Mouse (Mus musculus): ENCODE measurements around the gene Mettl7a1. TPM values are rescaled to one million over a fixed set of nuclear protein-coding genes. Genes with fewer than 3 reads are reported as not detected.
"Not testable (repeated sequence)": the region's sequence is repeated elsewhere in the genome, so short reads cannot be mapped to it uniquely, and the experiment has no call there.

The Mettl7a1 gene
- polyA plus RNA-seq, 1 experiment from 2014 or later, result 4.3 TPM

DNA sequence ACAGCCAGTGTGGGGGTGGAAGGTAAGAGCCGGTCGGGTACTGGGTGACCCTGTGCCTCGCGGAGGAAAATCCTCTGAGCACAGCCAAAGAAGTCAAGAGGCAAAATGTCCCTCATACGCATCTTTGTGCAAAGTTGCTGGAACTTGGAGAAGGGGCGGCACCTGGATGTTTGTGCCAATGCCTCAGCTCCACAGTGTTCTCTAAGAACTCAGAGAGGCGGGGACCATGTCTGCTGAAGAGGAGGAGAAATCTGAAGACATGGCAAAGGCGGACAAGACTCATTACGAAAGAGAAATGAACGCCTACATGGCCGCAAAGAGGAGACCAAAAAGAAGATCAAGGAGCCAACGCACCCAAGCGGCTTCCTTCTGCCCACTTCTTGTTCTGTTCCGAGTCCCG is 2.4 kb upstream of the Mettl7a1 start:
- Histone ChIP-seq H3K9me3 (no peaks in the 10 kb centered on the region), H3K36me3 (no peaks in the 10 kb centered on the region), H3K27ac (no peak overlapping the region), H3K4me1 (replicated peaks) (no peaks in the 10 kb centered on the region), H3K27me3 (peaks cover 7% of the 10 kb centered on the region; the same call in 1 of the 2 replicates), H3K9ac (replicated peaks) (no peak overlapping the region), H3K4me2 (no peak overlapping the region), H3K4me3 (replicated peaks) (no peak overlapping the region)
- 84% methylated on average over 15 of the region's 15 CpGs for WGBS
- no peak for ATAC-seq (ENCODE audit: insufficient number of reproducible peaks, insufficient read depth, low FRiP score, low TSS enrichment, low read depth)

DNA sequence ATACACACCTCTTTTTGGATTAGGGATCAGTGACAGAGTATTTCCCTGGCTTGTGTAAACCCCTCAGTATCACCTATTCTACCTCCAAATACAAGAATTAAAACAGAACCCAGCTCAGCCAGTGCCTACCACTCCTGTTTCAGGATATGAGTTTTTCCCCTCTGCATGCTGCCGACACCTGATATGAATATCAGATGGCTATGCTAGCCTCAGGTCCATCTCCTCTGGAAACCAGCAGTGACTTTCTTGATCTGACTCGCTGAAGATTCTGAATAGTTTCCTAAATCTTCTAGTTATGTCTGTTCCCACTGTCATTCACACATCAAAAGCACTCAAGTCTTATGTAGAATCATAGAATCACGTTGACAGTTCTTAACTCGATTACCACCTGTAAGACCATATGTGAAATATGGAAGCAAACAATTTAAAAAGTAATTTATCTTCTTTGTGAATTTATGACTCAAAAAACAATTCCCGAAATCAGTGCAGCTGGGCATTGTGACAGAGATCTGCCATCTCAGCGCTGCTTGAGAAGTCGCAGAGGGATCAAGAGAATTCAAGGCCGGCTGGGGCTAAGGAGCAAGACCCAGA is 417 bp upstream of the Mettl7a1 start:
- ATAC-seq (ENCODE audit: insufficient number of reproducible peaks, insufficient read depth, low FRiP score, low TSS enrichment, low read depth), result no peak
- WGBS, result 60% methylated on average over 8 of the region's 8 CpGs
- Histone ChIP-seq H3K4me3 (replicated peaks) (peak overlapping the region; percentile 50; the same call in 1 of the 2 replicates), H3K27ac (0 out of 2 replicates have a peak overlapping the region, but pooled peaks have one; percentile 67), H3K27me3 (peaks cover 7% of the 10 kb centered on the region; the same call in 1 of the 2 replicates), H3K36me3 (no peaks in the 10 kb centered on the region), H3K4me1 (replicated peaks) (no peaks in the 10 kb centered on the region), H3K4me2 (peak overlapping the region; percentile 76), H3K9ac (replicated peaks) (no peak overlapping the region), H3K9me3 (no peaks in the 10 kb centered on the region)

DNA sequence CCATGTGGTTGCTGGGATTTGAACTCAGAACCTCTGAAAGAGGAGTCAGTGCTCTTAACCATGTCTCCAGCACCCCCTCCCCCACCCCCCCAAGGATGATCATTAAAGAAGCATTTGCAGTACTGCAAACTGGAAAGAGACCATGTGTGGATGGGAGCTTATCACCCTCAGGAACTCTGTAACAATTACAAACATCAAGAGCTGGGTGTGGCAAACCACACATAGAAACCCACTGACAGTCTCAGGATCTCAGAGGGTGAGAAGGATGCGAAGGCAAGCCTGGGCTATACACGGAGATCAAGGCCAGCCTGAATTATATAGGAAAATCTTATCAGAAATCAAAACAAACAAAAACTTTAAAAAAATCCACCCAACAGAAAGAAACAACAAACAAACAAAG is 2.3 kb downstream of the Mettl7a1 start:
- Histone ChIP-seq H3K4me2 (no peak overlapping the region), H3K4me3 (replicated peaks) (no peak overlapping the region), H3K9ac (replicated peaks) (no peak overlapping the region), H3K9me3 (no peaks in the 10 kb centered on the region), H3K27ac (no peak overlapping the region), H3K4me1 (replicated peaks) (no peaks in the 10 kb centered on the region), H3K27me3 (peaks cover 7% of the 10 kb centered on the region; the same call in 1 of the 2 replicates), H3K36me3 (no peaks in the 10 kb centered on the region)
- no peak for ATAC-seq (ENCODE audit: insufficient number of reproducible peaks, insufficient read depth, low FRiP score, low TSS enrichment, low read depth)
- WGBS, result 79% methylated on average over 2 of the region's 2 CpGs

DNA sequence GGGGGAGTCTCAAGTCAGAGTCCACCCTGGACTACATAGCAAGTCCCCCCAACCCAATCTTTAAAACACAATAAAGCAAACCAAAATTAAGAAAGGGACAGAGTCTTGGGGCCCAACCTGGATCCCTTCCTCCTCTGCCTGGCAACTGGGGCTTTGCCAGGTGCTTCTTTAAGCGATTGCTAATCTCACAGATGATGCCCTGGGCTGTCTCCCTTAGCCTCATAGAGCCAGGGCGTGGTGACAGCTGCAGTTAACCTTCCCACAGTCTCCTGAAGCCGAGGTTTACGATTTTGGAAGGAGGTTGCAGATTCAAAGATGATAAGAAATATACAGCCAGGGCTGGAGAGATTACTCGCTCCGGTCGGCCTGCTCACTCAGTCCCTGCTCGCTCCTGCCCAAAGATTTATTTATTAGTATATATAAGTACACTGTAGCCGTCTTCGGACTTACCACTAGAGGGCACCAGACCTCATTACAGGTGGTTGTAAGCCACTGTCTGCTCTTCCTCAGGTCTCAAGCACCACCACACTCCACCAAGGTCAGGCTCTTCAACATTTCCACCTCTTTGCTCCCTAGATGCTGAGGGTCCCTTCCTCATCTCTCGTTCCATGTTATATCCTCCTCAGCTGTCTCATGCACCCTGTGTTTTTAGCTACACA is 3.6 kb downstream of the Mettl7a1 start:
- H3K36me3 ChIP-seq; H3K9ac ChIP-seq (replicated peaks); H3K27me3 ChIP-seq; H3K4me3 ChIP-seq (replicated peaks); H3K27ac ChIP-seq; ATAC-seq (ENCODE audit: insufficient number of reproducible peaks, insufficient read depth, low FRiP score, low TSS enrichment, low read depth); H3K4me1 ChIP-seq (replicated peaks); H3K9me3 ChIP-seq; H3K4me2 ChIP-seq: not testable (repeated sequence)
- WGBS, result 43% methylated on average over 11 of the region's 11 CpGs

DNA sequence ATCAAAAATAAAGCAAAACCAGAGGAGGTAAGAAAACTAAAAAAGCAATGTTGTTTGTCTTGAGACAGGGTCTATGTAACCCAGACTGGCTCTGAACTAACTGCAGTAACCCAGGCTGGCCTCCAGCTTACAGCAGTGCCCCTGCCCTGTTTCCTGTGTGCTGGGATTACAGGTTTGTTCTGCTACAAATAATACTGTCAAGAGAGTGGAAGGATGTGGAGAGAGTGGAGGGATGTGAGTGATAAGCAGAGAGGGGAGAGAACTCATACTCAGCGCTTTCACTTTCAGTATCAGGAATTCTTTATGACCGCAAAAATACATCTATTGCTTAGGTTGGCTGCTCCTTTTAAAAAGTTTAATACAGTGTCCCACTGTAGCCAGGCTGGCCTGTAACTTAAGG is 8.4 kb downstream of the Mettl7a1 start:
- Histone ChIP-seq H3K9ac (replicated peaks) (no peak overlapping the region), H3K9me3 (no peaks in the 10 kb centered on the region), H3K27ac (no peak overlapping the region), H3K4me2 (no peak overlapping the region), H3K27me3 (no peaks in the 10 kb centered on the region), H3K4me3 (replicated peaks) (no peak overlapping the region), H3K36me3 (peaks cover 8% of the 10 kb centered on the region; the same call in 1 of the 2 replicates), H3K4me1 (replicated peaks) (no peaks in the 10 kb centered on the region)
- ATAC-seq (ENCODE audit: insufficient number of reproducible peaks, insufficient read depth, low FRiP score, low TSS enrichment, low read depth), result no peak
- WGBS, result 80% methylated on average over 2 of the region's 2 CpGs

DNA sequence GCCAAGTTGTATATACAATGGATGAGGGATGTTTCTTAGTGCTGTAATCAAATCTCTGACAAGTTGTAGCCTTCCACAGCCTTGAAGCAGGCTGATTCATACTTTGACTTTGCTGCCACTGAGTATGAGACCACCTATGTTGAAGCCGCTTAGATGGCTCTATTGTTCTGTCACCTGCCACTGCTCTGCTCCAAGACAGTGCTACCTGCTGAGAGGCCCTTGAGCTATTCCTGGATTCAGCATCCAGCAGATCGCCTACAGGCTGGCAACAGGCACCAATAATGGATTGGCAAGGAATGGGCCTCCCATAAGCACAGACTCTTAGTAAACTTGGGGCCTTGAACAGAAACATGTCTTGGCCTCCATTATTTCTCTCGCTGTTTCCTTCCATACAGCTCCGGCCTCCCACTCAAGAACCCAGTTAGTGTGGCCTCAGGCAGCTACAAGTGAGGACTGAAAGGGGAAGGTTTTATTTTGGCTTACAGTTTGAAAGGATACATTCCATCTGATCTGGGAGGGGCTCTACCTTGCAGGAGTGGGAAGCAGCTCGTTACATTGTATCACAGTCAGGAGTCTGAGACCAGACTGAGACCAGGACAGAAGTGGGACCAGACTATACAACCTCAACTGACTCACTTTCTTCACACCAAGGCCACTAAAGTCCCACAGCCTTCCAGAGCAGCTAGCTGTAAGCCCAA is 10.7 kb downstream of the Mettl7a1 start:
- H3K4me2 ChIP-seq, result no peak overlapping the region
- no peaks in the 10 kb centered on the region for H3K27me3 ChIP-seq
- H3K36me3 ChIP-seq, result peaks cover 8% of the 10 kb centered on the region; the same call in 1 of the 2 replicates
- no peaks in the 10 kb centered on the region for H3K4me1 ChIP-seq (replicated peaks)
- no peak overlapping the region for H3K27ac ChIP-seq
- no peak overlapping the region for H3K4me3 ChIP-seq (replicated peaks)
- ATAC-seq (ENCODE audit: insufficient number of reproducible peaks, insufficient read depth, low FRiP score, low TSS enrichment, low read depth), result no peak
- no peaks in the 10 kb centered on the region for H3K9me3 ChIP-seq
- H3K9ac ChIP-seq (replicated peaks), result no peak overlapping the region
- WGBS, result 93% methylated on average over 5 of the region's 5 CpGs

DNA sequence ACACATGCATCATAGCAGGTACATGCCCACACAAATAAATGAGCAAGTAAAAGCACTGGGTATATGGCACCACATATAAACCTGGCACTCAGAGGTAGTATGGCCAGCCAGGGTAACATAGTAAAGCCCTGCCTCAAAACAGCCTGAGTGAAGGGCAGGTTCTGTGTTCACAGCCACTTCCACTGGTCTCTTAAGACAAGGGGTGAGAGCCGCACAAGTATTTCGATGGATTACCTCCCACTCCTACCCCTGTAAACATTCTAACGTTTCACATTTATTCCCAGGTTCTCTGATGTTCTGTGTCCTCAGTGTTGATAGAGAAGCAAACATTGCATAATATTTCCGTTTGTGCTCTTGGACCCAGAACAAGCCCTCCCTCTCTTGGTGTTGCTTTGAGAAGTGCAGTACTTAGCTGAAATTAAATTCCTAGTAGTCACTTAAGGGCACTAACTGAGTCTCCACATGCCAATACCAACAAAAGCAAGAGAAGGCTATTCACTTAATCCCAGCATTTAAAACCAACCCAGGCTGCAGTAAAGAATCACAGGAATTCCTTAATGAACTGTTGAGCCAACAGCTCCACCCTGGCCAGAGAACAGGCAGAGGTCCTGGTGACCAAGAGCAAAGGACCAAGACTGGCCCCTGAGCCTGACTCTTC is 14.2 kb downstream of the Mettl7a1 start:
- not testable (repeated sequence) for H3K36me3 ChIP-seq; H3K4me1 ChIP-seq (replicated peaks); H3K27ac ChIP-seq; H3K4me3 ChIP-seq (replicated peaks); H3K9me3 ChIP-seq; H3K4me2 ChIP-seq; ATAC-seq (ENCODE audit: insufficient number of reproducible peaks, insufficient read depth, low FRiP score, low TSS enrichment, low read depth); H3K27me3 ChIP-seq; H3K9ac ChIP-seq (replicated peaks)
- WGBS, result 66% methylated on average over 4 of the region's 4 CpGs

DNA sequence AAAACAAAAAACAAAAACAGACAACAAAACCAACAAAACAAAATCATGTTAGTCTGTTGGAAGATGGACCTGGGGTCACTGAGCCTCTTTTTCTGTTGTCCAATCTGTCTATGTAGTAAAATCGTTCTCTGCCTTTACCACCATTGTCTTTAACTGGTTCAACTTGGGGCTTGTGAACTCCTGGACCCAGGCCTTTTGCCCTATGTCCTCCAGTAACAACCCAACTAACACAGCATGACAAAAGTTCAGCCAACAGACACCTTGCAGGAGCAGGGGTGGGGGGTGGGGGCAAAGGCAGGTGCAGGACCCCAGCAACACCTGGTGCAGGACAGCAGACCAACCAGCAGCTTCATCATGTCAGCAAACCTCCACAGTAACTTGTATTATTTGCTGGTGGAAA is 15.9 kb downstream of the Mettl7a1 start:
- Histone ChIP-seq H3K9me3 (no peaks in the 10 kb centered on the region), H3K27ac (no peak overlapping the region), H3K4me3 (replicated peaks) (no peak overlapping the region), H3K36me3 (peaks cover 1% of the 10 kb centered on the region; the same call in 1 of the 2 replicates), H3K4me2 (no peak overlapping the region), H3K4me1 (replicated peaks) (0 out of 2 replicates have a peak, but pooled peaks cover 6% of the 10 kb centered on the region), H3K27me3 (no peaks in the 10 kb centered on the region), H3K9ac (replicated peaks) (no peak overlapping the region)
- ATAC-seq (ENCODE audit: insufficient number of reproducible peaks, insufficient read depth, low FRiP score, low TSS enrichment, low read depth), result no peak
- 93% methylated on average over 1 of the region's 1 CpGs for WGBS

DNA sequence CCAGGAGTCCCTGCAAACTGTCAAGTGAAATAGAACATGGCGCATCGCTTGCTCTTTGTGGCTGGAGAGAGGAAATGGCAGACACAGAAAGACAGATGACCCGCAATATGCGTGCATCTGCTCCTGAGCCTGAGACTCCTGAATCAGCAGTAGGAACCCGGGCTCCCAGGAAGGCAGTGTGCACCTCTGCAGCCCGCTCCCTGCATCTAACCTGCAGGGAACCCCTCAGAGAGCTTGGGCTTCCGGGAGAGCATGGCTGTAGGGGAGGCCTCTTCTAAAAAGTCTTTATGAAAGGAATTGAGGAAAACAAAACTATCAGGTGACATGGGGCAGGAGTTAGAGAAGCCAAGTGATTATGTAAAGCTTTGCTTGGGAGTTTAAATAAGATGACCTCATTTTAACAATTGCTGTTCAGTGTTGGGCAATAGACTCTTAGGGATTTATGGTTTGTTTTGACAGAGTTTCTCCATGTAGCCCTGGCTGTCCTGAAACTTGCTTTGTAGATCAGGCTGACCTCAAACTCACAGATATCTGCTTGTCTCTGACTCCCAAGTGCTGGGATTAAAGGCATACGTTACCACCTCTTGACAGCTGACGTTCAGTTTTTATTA is 16.5 kb downstream of the Mettl7a1 start:
- H3K4me1 ChIP-seq (replicated peaks), result 0 out of 2 replicates have a peak, but pooled peaks cover 6% of the 10 kb centered on the region
- no peak overlapping the region for H3K4me2 ChIP-seq
- 56% methylated on average over 9 of the region's 9 CpGs for WGBS
- no peaks in the 10 kb centered on the region for H3K36me3 ChIP-seq
- H3K9ac ChIP-seq (replicated peaks), result no peak overlapping the region
- no peak overlapping the region for H3K4me3 ChIP-seq (replicated peaks)
- no peaks in the 10 kb centered on the region for H3K27me3 ChIP-seq
- H3K9me3 ChIP-seq, result no peaks in the 10 kb centered on the region
- ATAC-seq (ENCODE audit: insufficient number of reproducible peaks, insufficient read depth, low FRiP score, low TSS enrichment, low read depth), result no peak
- no peak overlapping the region for H3K27ac ChIP-seq

DNA sequence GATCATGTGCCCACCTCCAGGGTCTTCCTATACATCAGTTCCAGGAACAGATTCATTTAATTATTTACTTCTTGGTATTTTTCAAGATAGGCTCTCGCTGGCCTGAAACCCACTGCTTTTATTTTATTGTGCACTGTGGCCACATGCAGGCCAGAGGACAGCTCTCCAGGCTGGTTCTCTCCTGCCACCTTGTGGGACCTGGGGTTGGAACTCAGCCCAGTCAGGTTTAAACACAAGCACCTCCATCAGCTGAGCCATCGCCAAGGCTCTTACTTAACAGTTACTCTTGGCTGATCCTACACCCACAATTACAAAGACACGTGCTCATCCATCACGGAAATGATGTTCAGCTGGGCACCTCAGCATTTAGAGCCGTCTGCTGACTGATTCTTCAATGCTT is 17.2 kb downstream of the Mettl7a1 start:
- H3K4me3 ChIP-seq (replicated peaks), result no peak overlapping the region
- no peaks in the 10 kb centered on the region for H3K36me3 ChIP-seq
- H3K9me3 ChIP-seq, result no peaks in the 10 kb centered on the region
- WGBS, result 52% methylated on average over 5 of the region's 5 CpGs
- ATAC-seq (ENCODE audit: insufficient number of reproducible peaks, insufficient read depth, low FRiP score, low TSS enrichment, low read depth), result no peak
- no peak overlapping the region for H3K27ac ChIP-seq
- no peaks in the 10 kb centered on the region for H3K27me3 ChIP-seq
- H3K4me2 ChIP-seq, result no peak overlapping the region
- no peak overlapping the region for H3K9ac ChIP-seq (replicated peaks)
- H3K4me1 ChIP-seq (replicated peaks), result 0 out of 2 replicates have a peak, but pooled peaks cover 6% of the 10 kb centered on the region

Measured in limb, embryonic 12.5 days (tissue).